In the genomic region with DNA sequence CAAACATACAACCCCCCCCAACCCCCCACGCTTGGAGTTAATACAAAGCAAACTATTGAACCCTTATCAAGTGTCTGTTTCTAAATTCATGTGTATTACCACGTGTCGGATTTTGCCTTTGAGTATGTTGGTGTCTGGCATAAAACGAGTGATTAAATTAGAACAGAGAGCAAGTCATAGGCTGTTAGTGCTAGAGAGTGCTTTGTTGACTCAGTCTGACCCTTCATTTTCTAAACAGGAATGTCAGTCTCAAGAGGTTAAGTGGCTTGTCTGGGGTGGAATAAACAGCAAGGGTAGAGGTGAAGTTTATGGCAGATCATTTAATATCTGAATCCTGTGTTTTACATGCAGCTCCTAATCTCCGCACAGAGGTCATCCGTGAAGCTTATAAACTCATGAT, we compare ENCODE assay signal across 18 mouse cellular contexts.
DNase-seq lines count a peak whose midpoint lies in the region; ATAC-seq and TF ChIP-seq lines count a peak whose summit lies in the region.
"Had no signal": no experiment of that assay in that cellular context is flagged by ENCODE, and none has a peak within 500 bp of the region (broad histone marks: within the 10 kb centered on the region; RNA-seq: fewer than 3 reads in every experiment).

No protein-coding gene starts in this region.

- H3K27me3 ChIP-seq in forebrain, postnatal 0 days (ENCODE audit: insufficient read depth, low read length) = no peaks in the 10 kb centered on the region
- H3K27me3 ChIP-seq in forebrain, embryonic 15.5 days = no peaks in the 10 kb centered on the region
- no peaks in the 10 kb centered on the region for H3K27me3 ChIP-seq in lung, embryonic 14.5 days (ENCODE audit: insufficient read depth, low read length)
- H3K27me3 ChIP-seq in midbrain, embryonic 11.5 days (ENCODE audit: control insufficient read depth, insufficient read depth, low read length) = no peaks in the 10 kb centered on the region
- H3K27me3 ChIP-seq in midbrain, embryonic 10.5 days (ENCODE audit: low read depth, poor library complexity, severe bottlenecking) = no peaks in the 10 kb centered on the region
- H3K27me3 ChIP-seq: CH12.LX; heart, embryonic 12.5 days had no signal

- H3K9me3 ChIP-seq in forebrain, postnatal 0 days (ENCODE audit: low read length) = no peaks in the 10 kb centered on the region
- no peaks in the 10 kb centered on the region for H3K9me3 ChIP-seq in forebrain, embryonic 15.5 days
- H3K9me3 ChIP-seq in lung, embryonic 14.5 days (ENCODE audit: low read depth, low read length) = no peaks in the 10 kb centered on the region
- no peaks in the 10 kb centered on the region for H3K9me3 ChIP-seq in midbrain, embryonic 11.5 days (ENCODE audit: control insufficient read depth, low read length)
- H3K9me3 ChIP-seq in midbrain, embryonic 10.5 days (replicated peaks) = no peaks in the 10 kb centered on the region
- H3K9me3 ChIP-seq: embryonic facial prominence, embryonic 10.5 days; hindbrain, embryonic 10.5 days had no signal

- TF ChIP-seq CTCF in forebrain, postnatal 0 days (IDR thresholded peaks at IDR 0.05; ENCODE audit: low read depth) = no peak
- no peak for TF ChIP-seq CTCF in lung, embryonic 14.5 days (IDR thresholded peaks at IDR 0.05; ENCODE audit: low read depth)

- no peak for DNase-seq in forebrain, postnatal 0 days
- DNase-seq in lung, embryonic 14.5 days = peak; percentile 28
- no peak for DNase-seq in lung, postnatal 10 days
- DNase-seq in midbrain, embryonic 11.5 days (ENCODE audit: low spot score, missing footprints) = no peak
- no peak for DNase-seq in midbrain, embryonic 10.5 days (ENCODE audit: low spot score)
- peak; percentile 10 for DNase-seq in mesoderm, embryonic 11.5 days (ENCODE audit: low read depth, low spot score)
- DNase-seq: adrenal gland, adult 2 months; adrenal gland, postnatal 25 days; cerebellum, adult 2 months; cerebellum, postnatal 10 days; gastrocnemius, postnatal 36 days; heart, adult 18-20 months had no signal

- WGBS in forebrain, postnatal 0 days = 49% methylated on average over 6 of the region's 6 CpGs
- WGBS in forebrain, embryonic 15.5 days = 63% methylated on average over 6 of the region's 6 CpGs
- 22% methylated on average over 6 of the region's 6 CpGs for WGBS in lung, embryonic 14.5 days
- 72% methylated on average over 6 of the region's 6 CpGs for WGBS in midbrain, embryonic 11.5 days
- 81% methylated on average over 6 of the region's 6 CpGs for WGBS in midbrain, embryonic 10.5 days

- H3K4me1 ChIP-seq in forebrain, postnatal 0 days (ENCODE audit: insufficient read depth) = no peaks in the 10 kb centered on the region; the same call in 1 of the 2 replicates
- H3K4me1 ChIP-seq in forebrain, embryonic 15.5 days = no peaks in the 10 kb centered on the region
- H3K4me1 ChIP-seq in lung, embryonic 14.5 days (ENCODE audit: insufficient read depth) = no peaks in the 10 kb centered on the region; the same call in 1 of the 2 replicates
- no peaks in the 10 kb centered on the region for H3K4me1 ChIP-seq in midbrain, embryonic 11.5 days (ENCODE audit: control insufficient read depth, insufficient read depth, low read length)
- H3K4me1 ChIP-seq in midbrain, embryonic 10.5 days = peaks cover 7% of the 10 kb centered on the region; the same call in 1 of the 2 replicates

- no peak overlapping the region for H3K27ac ChIP-seq in forebrain, postnatal 0 days (ENCODE audit: low read depth, low read length)
- H3K27ac ChIP-seq in forebrain, embryonic 15.5 days (replicated peaks) = no peak overlapping the region
- 0 out of 2 replicates have a peak overlapping the region, but pooled peaks have one; percentile 7 for H3K27ac ChIP-seq in lung, embryonic 14.5 days (ENCODE audit: low read depth)
- H3K27ac ChIP-seq in midbrain, embryonic 11.5 days (ENCODE audit: low read depth, low read length) = no peak overlapping the region
- no peak overlapping the region for H3K27ac ChIP-seq in midbrain, embryonic 10.5 days (replicated peaks)
- H3K27ac ChIP-seq: embryonic facial prominence, embryonic 10.5 days; hindbrain, embryonic 10.5 days; hindbrain, embryonic 14.5 days had no signal

- no peaks in the 10 kb centered on the region for H3K36me3 ChIP-seq in forebrain, postnatal 0 days (ENCODE audit: insufficient read depth)
- no peaks in the 10 kb centered on the region for H3K36me3 ChIP-seq in forebrain, embryonic 15.5 days
- no peaks in the 10 kb centered on the region for H3K36me3 ChIP-seq in lung, embryonic 14.5 days (ENCODE audit: insufficient read depth)
- H3K36me3 ChIP-seq in midbrain, embryonic 11.5 days (ENCODE audit: control insufficient read depth, insufficient read depth, low read length) = no peaks in the 10 kb centered on the region
- H3K36me3 ChIP-seq in midbrain, embryonic 10.5 days = no peaks in the 10 kb centered on the region
- H3K36me3 ChIP-seq: embryonic facial prominence, embryonic 10.5 days; heart, embryonic 12.5 days; hindbrain, embryonic 10.5 days had no signal

- H3K4me2 ChIP-seq in forebrain, postnatal 0 days (ENCODE audit: low read depth) = no peak overlapping the region
- no peak overlapping the region for H3K4me2 ChIP-seq in forebrain, embryonic 15.5 days (replicated peaks)
- H3K4me2 ChIP-seq in lung, embryonic 14.5 days = no peak overlapping the region
- no peak overlapping the region for H3K4me2 ChIP-seq in midbrain, embryonic 11.5 days
- H3K4me2 ChIP-seq: heart, embryonic 12.5 days; hindbrain, embryonic 14.5 days had no signal

- H3K4me3 ChIP-seq in forebrain, postnatal 0 days (ENCODE audit: low read depth, low read length) = no peak overlapping the region
- H3K4me3 ChIP-seq in forebrain, embryonic 15.5 days = no peak overlapping the region
- no peak overlapping the region for H3K4me3 ChIP-seq in lung, embryonic 14.5 days (ENCODE audit: low read depth, low read length)
- no peak overlapping the region for H3K4me3 ChIP-seq in midbrain, embryonic 11.5 days (ENCODE audit: low read depth, low read length)
- no peak overlapping the region for H3K4me3 ChIP-seq in midbrain, embryonic 10.5 days
- H3K4me3 ChIP-seq: embryonic facial prominence, embryonic 10.5 days; heart, embryonic 12.5 days; hindbrain, embryonic 10.5 days had no signal

- H3K9ac ChIP-seq in forebrain, postnatal 0 days = no peak overlapping the region
- no peak overlapping the region for H3K9ac ChIP-seq in forebrain, embryonic 15.5 days (replicated peaks)
- no peak overlapping the region for H3K9ac ChIP-seq in lung, embryonic 14.5 days
- no peak overlapping the region for H3K9ac ChIP-seq in midbrain, embryonic 11.5 days (ENCODE audit: low read length)
- H3K9ac ChIP-seq: heart, embryonic 12.5 days; hindbrain, embryonic 14.5 days had no signal

- peak; percentile 42 for ATAC-seq in forebrain, postnatal 0 days
- ATAC-seq in forebrain, embryonic 15.5 days (replicated peaks) = no peak; the same call in 1 of the 2 replicates
- ATAC-seq in lung, embryonic 14.5 days (ENCODE audit: insufficient read depth) = peak; percentile 69; the same call in 1 of the 2 replicates
- peak; percentile 46; the same call in 1 of the 2 replicates for ATAC-seq in midbrain, embryonic 11.5 days (ENCODE audit: low FRiP score)

Comparison
In these comparisons a context has a peak if more than half of its experiments do, and no peak if none do; other contexts are left out.
1. DNase-seq: peak in lung, embryonic 14.5 days (single experiment) and mesoderm, embryonic 11.5 days (single experiment); none in forebrain, postnatal 0 days (single experiment), lung, postnatal 10 days (single experiment), midbrain, embryonic 11.5 days (single experiment) and midbrain, embryonic 10.5 days (single experiment).